Mouse (Mus musculus) ES-Bruce4 (cell line): ENCODE results near the gene Zfp568. TPM values are rescaled to one million over a fixed set of nuclear protein-coding genes. Genes with fewer than 3 reads are reported as not detected.

ENCODE experiments used
- H3K27ac ChIP-seq: 2 replicates; pipeline ENCODE4 v1.5.1; 2012; ENCODE audit warnings: low read length, inconsistent platforms; ENCODE audit not compliant: insufficient read depth
- H3K27me3 ChIP-seq: 2 replicates; pipeline ENCODE4 v1.6.1; 2012; ENCODE audit warnings: mild to moderate bottlenecking, low read length, inconsistent platforms; ENCODE audit not compliant: control insufficient read depth, poor library complexity, insufficient read depth, severe bottlenecking
- H3K36me3 ChIP-seq: 2 replicates; pipeline ENCODE4 v1.6.1; 2012; ENCODE audit warnings: inconsistent platforms, mild to moderate bottlenecking, low read length, moderate library complexity; ENCODE audit not compliant: control insufficient read depth, poor library complexity, insufficient read depth, severe bottlenecking
- H3K4me1 ChIP-seq: one replicate; pipeline ENCODE4 v1.8.1; 2011; ENCODE audit warnings: low read length; ENCODE audit not compliant: control insufficient read depth, insufficient read depth
- H3K4me3 ChIP-seq: 2 replicates; pipeline ENCODE4 v1.5.1; 2011; ENCODE audit warnings: low read depth, mild to moderate bottlenecking, low read length
- H3K9ac ChIP-seq: 2 replicates; pipeline ENCODE4 v1.6.1; 2012; ENCODE audit warnings: low read depth, mild to moderate bottlenecking, inconsistent platforms; ENCODE audit not compliant: poor library complexity, severe bottlenecking
- H3K9me3 ChIP-seq: replicated peaks from 2 replicates; pipeline ENCODE4 v1.6.1; 2012; ENCODE audit warnings: mild to moderate bottlenecking, low read length, inconsistent platforms; ENCODE audit not compliant: control insufficient read depth, poor library complexity, insufficient read depth, severe bottlenecking
- CTCF ChIP-seq: IDR thresholded peaks from one replicate; pipeline ENCODE4 v1.8.1; 2011; ENCODE audit warnings: low read depth, low read length
- EP300 ChIP-seq: IDR thresholded peaks from 2 replicates; pipeline ENCODE4 v1.6.1; 2011; ENCODE audit warnings: low read depth, low read length; ENCODE audit not compliant: insufficient read depth
- POLR2A ChIP-seq: IDR thresholded peaks from one replicate; pipeline ENCODE4 v1.8.1; 2011; ENCODE audit warnings: low read length; ENCODE audit not compliant: insufficient read depth
- polyA plus RNA-seq: library from polyadenylated mRNA; stranded (reverse); fragments of >200 nt; gene quantifications from 2 replicates; pipeline ENCODE4 v1.2.4, GENCODE M21; 2011; ENCODE audit warnings: low read depth; ENCODE audit not compliant: missing spikeins, insufficient read depth, insufficient read length

The Zfp568 gene
- polyA plus RNA-seq, 1 experiment = 103 TPM

- TF ChIP-seq CTCF = no peak
- TF ChIP-seq POLR2A = no peak
- TF ChIP-seq EP300 = no peak
- peaks cover 73% of the 10 kb centered on the region for H3K36me3 ChIP-seq
Measured at GRCm38 (mm10) chr7:29995134-29995533, 11.4 kb downstream of the Zfp568 start.

GRCm38 (mm10) chr7:30000601-30001000 is 16.8 kb downstream of the Zfp568 start:
- Histone ChIP-seq H3K4me3 (no peak overlapping the region), H3K27ac (no peak overlapping the region), H3K9me3 (no peaks in the 10 kb centered on the region), H3K4me1 (no peaks in the 10 kb centered on the region), H3K27me3 (no peaks in the 10 kb centered on the region), H3K9ac (no peak overlapping the region), H3K36me3 (peaks cover 80% of the 10 kb centered on the region)
- TF ChIP-seq POLR2A (no peak), CTCF (no peak), EP300 (no peak)

More at GRCm38 (mm10) chr7:29995134-29995533, 11.4 kb downstream of the Zfp568 start:
- H3K9ac ChIP-seq = no peak overlapping the region
- H3K27me3 ChIP-seq = no peaks in the 10 kb centered on the region
- H3K4me3 ChIP-seq = no peak overlapping the region
- H3K4me1 ChIP-seq = no peaks in the 10 kb centered on the region
- H3K9me3 ChIP-seq = no peaks in the 10 kb centered on the region
- no peak overlapping the region for H3K27ac ChIP-seq

GRCm38 (mm10) chr7:30007601-30008000 is 23.8 kb downstream of the Zfp568 start:
- TF ChIP-seq POLR2A = no peak
- TF ChIP-seq EP300 = no peak
- no peak for TF ChIP-seq CTCF
- H3K9me3 ChIP-seq = no peaks in the 10 kb centered on the region
- no peaks in the 10 kb centered on the region for H3K4me1 ChIP-seq
- no peak overlapping the region for H3K9ac ChIP-seq
- no peak overlapping the region for H3K4me3 ChIP-seq
- peaks cover 64% of the 10 kb centered on the region for H3K36me3 ChIP-seq
- H3K27ac ChIP-seq = no peak overlapping the region
- H3K27me3 ChIP-seq = no peaks in the 10 kb centered on the region

DNA sequence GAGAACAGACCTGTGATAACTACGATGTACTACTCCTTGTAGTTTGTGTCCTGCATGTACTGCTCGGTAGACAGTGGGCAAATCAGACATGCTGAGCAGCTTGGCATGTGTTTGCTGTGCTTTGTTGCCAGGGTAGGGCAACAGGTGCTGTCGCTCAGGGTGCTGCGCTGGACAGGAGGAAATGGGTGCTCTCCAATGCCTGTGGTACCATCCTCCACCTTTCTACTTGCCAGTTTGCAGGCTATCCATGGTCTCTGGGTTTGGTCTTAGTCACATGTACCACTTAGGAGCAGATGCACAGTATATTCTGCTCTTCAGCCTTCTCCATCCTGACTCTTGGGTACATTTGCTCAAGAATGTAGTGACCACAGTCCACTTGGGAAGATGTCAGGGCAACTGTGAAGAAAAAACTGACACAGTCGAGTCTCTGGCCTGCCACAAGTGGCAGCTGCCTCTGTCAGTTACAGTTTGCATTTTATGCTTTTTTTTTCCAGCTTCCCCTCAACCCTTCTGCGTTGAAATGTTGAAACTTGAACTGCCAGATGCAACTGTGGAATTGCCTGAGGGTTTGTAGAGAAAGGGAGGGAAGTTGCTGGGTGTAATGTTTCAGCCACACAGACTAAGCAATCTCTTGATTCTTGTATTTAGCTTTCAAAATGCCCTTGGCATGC is 24.4 kb downstream of the Zfp568 start:
- no peak for TF ChIP-seq CTCF
- no peak for TF ChIP-seq EP300
- no peak for TF ChIP-seq POLR2A
- Histone ChIP-seq H3K9ac (no peak overlapping the region), H3K27ac (no peak overlapping the region), H3K9me3 (no peaks in the 10 kb centered on the region), H3K36me3 (peaks cover 59% of the 10 kb centered on the region), H3K27me3 (no peaks in the 10 kb centered on the region), H3K4me3 (no peak overlapping the region), H3K4me1 (no peaks in the 10 kb centered on the region)

DNA sequence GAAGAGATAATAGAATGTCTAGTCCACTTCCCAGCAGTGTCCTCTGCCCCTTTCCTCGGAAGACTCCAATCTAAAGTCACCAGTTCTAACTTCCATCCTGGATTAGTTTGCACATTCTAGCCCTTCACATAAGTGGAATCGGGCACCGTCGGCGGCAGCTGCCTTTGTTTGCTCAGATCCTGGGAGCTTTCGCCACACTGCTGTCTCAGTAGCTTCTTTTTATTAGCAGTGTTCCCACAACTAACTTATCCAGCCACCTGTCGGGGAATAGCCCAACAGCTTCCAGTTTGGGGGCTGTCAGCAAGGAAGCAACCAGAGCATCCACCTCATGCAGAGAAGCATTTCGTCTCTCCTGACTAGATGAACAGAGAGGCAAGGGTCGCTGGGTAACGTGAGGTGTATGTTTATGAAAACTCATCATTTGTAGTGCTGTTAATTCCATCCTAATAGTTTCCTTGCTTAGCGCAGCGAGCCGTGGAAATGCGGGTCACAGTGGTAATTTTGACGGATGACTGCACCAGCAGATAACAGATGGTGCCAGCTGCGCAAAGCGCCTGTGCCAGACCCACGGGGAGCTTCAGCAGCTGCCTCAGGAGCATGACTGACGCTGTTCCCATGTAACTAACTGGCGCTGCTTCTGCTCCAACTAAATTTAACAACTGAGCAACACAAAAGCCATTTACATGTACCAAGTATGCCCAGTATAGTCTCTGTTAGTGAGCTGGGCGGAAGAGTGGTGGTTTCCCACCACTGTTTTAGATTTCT is 25.7 kb downstream of the Zfp568 start:
- H3K9ac ChIP-seq = no peak overlapping the region
- no peaks in the 10 kb centered on the region for H3K9me3 ChIP-seq
- peaks cover 60% of the 10 kb centered on the region for H3K36me3 ChIP-seq
- no peak overlapping the region for H3K27ac ChIP-seq
- no peaks in the 10 kb centered on the region for H3K27me3 ChIP-seq
- no peak overlapping the region for H3K4me3 ChIP-seq
- TF ChIP-seq EP300 = no peak
- no peak for TF ChIP-seq CTCF
- TF ChIP-seq POLR2A = no peak
- H3K4me1 ChIP-seq = no peaks in the 10 kb centered on the region
